Mouse (Mus musculus): ENCODE measurements around the gene Zfp109.

Zfp109 gene

GRCm38 (mm10) chr7:24207488-24208261 lies 29.7 kb downstream of the Zfp109 start:
- peak; percentile 35 for DNase-seq (ENCODE audit: low spot score)

- DNase-seq (ENCODE audit: low spot score): no peak
Observed at GRCm38 (mm10) chr7:24196961-24197360, 40.4 kb downstream of the Zfp109 start.

GRCm38 (mm10) chr7:24193157-24193556 lies 44.2 kb downstream of the Zfp109 start:
- no peak for DNase-seq (ENCODE audit: low spot score)

- DNase-seq (ENCODE audit: low spot score): no peak
Observed at GRCm38 (mm10) chr7:24191361-24191760, 46.0 kb downstream of the Zfp109 start.

- no peak for DNase-seq (ENCODE audit: low spot score)
Observed at GRCm38 (mm10) chr7:24189571-24189944, 47.8 kb downstream of the Zfp109 start.

- no peak for DNase-seq (ENCODE audit: low spot score)
Observed at GRCm38 (mm10) chr7:24188901-24189570, 48.3 kb downstream of the Zfp109 start.

GRCm38 (mm10) chr7:24187611-24188010 lies 49.7 kb downstream of the Zfp109 start:
- DNase-seq (ENCODE audit: low spot score): no peak
